Mouse (Mus musculus): Measurements from ENCODE around the gene Ust.

- no peak for TF ChIP-seq POLR2A (IDR thresholded peaks at IDR 0.05; ENCODE audit: low read depth, low read length)
- no peak for TF ChIP-seq CTCF (IDR thresholded peaks at IDR 0.05; ENCODE audit: borderline replicate concordance, insufficient read depth, low read length)
Measured at GRCm38 (mm10) chr10:8525354-8525753, 6.7 kb upstream of the Ust start.
